ENCODE assay signal across 28 mouse cellular contexts in the genomic region with DNA sequence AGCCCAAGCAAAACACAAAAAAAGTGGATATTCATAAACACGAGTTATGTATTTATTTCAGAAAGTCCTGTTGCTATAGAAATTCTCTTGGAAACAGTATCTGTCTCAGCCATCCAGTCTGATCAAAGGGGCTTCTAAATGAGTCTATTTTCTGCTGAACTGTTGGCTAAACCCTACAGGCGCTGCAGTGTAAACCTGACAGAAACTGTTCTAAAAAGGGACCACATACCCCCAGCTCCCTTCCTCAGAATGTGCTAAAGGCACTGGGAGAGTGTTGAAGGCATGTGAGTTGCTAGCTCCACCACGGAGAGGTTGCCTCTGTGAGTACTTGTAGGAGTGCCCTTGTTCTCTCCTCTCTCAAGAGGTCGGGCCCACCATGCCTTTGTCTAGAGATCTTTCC. TPM values are rescaled to one million over a fixed set of nuclear protein-coding genes. Genes with fewer than 3 reads are reported as not detected.
A peak's percentile ranks its signal among the peaks of the same experiment; 100 is the strongest.
DNase-seq lines count a peak whose midpoint lies in the region; ATAC-seq and TF ChIP-seq lines count a peak whose summit lies in the region.
"Had no signal": no experiment of that assay in that cellular context is flagged by ENCODE, and none has a peak within 500 bp of the region (broad histone marks: within the 10 kb centered on the region; RNA-seq: fewer than 3 reads in every experiment).

No protein-coding gene starts in this region.

- DNase-seq in embryonic facial prominence, embryonic 10.5 days (ENCODE audit: low spot score): no peak
- DNase-seq in frontal cortex, postnatal 36 days (ENCODE audit: low spot score in 2 of 2): peak; percentile 23 to 32
- no peak for DNase-seq in frontal cortex, postnatal 25 days (ENCODE audit: low spot score in 2 of 2)
- DNase-seq in midbrain, postnatal 0 days (ENCODE audit: low spot score): no peak
- DNase-seq in telencephalon, adult 2 months (ENCODE audit: low read depth, low spot score): peak; percentile 64
- no peak for DNase-seq in T-cell, adult 2 months (ENCODE audit: low spot score)
- DNase-seq: adrenal gland, postnatal 14 days; cerebellum, adult 11-12 months; cerebellum, adult 9-11 months; gastrocnemius, postnatal 14 days; heart, postnatal 14 days; kidney, adult 2 months; kidney, postnatal 36 days; layer of hippocampus, postnatal 36 days; liver; lung, adult 2 months; lung, postnatal 10 days; spleen, adult 18-20 months; thymus, adult 18-20 months; thymus, postnatal 36 days had no signal

- no peaks in the 10 kb centered on the region for H3K9me3 ChIP-seq in embryonic facial prominence, embryonic 13.5 days
- H3K9me3 ChIP-seq in embryonic facial prominence, embryonic 10.5 days: no peaks in the 10 kb centered on the region
- H3K9me3 ChIP-seq in midbrain, postnatal 0 days (ENCODE audit: low read length): no peaks in the 10 kb centered on the region
- no peaks in the 10 kb centered on the region for H3K9me3 ChIP-seq in midbrain, embryonic 15.5 days
- H3K9me3 ChIP-seq: G1E; intestine, embryonic 15.5 days; neural tube, embryonic 13.5 days had no signal

- ATAC-seq in embryonic facial prominence, embryonic 13.5 days (ENCODE audit: insufficient number of reproducible peaks, insufficient read depth, low FRiP score, low TSS enrichment, low read depth): no peak
- ATAC-seq in midbrain, postnatal 0 days (ENCODE audit: low FRiP score): no peak
- ATAC-seq in midbrain, embryonic 15.5 days (replicated peaks): no peak
- ATAC-seq: hindbrain, postnatal 0 days; intestine, embryonic 15.5 days had no signal

- H3K27me3 ChIP-seq in embryonic facial prominence, embryonic 13.5 days: no peaks in the 10 kb centered on the region
- H3K27me3 ChIP-seq in embryonic facial prominence, embryonic 10.5 days (replicated peaks; ENCODE audit: low read depth, poor library complexity, severe bottlenecking): no peaks in the 10 kb centered on the region
- no peaks in the 10 kb centered on the region for H3K27me3 ChIP-seq in midbrain, postnatal 0 days (ENCODE audit: insufficient read depth, low read length)
- no peaks in the 10 kb centered on the region for H3K27me3 ChIP-seq in midbrain, embryonic 15.5 days (replicated peaks)
- H3K27me3 ChIP-seq: intestine, embryonic 15.5 days; neural tube, embryonic 13.5 days had no signal

- H3K4me1 ChIP-seq in embryonic facial prominence, embryonic 13.5 days: peaks cover 43% of the 10 kb centered on the region
- peaks cover 44% of the 10 kb centered on the region for H3K4me1 ChIP-seq in embryonic facial prominence, embryonic 10.5 days
- H3K4me1 ChIP-seq in midbrain, postnatal 0 days (ENCODE audit: insufficient read depth, low read length): peaks cover 11% of the 10 kb centered on the region; the same call in 1 of the 2 replicates
- H3K4me1 ChIP-seq in midbrain, embryonic 15.5 days: peaks cover 28% of the 10 kb centered on the region
- H3K4me1 ChIP-seq: intestine, embryonic 15.5 days had no signal

- no peak for TF ChIP-seq CTCF in midbrain, postnatal 0 days (IDR thresholded peaks at IDR 0.05)

- H3K9ac ChIP-seq in embryonic facial prominence, embryonic 13.5 days: no peak overlapping the region
- no peak overlapping the region for H3K9ac ChIP-seq in midbrain, postnatal 0 days (replicated peaks; ENCODE audit: low read length, poor library complexity, severe bottlenecking)
- no peak overlapping the region for H3K9ac ChIP-seq in midbrain, embryonic 15.5 days
- H3K9ac ChIP-seq: intestine, embryonic 15.5 days; liver, embryonic 14.5 days; neural tube, embryonic 13.5 days had no signal

- H3K27ac ChIP-seq in embryonic facial prominence, embryonic 13.5 days: peak overlapping the region; percentile 16; the same call in 1 of the 2 replicates
- no peak overlapping the region for H3K27ac ChIP-seq in embryonic facial prominence, embryonic 10.5 days (replicated peaks)
- H3K27ac ChIP-seq in midbrain, postnatal 0 days (ENCODE audit: low read depth, low read length): peak overlapping the region; percentile 1; the same call in 1 of the 2 replicates
- no peak overlapping the region for H3K27ac ChIP-seq in midbrain, embryonic 15.5 days
- H3K27ac ChIP-seq: hindbrain, postnatal 0 days; intestine, embryonic 15.5 days; liver, embryonic 14.5 days; macrophage; neural tube, embryonic 13.5 days had no signal

- H3K36me3 ChIP-seq in embryonic facial prominence, embryonic 13.5 days: no peaks in the 10 kb centered on the region
- H3K36me3 ChIP-seq in embryonic facial prominence, embryonic 10.5 days (replicated peaks): no peaks in the 10 kb centered on the region
- no peaks in the 10 kb centered on the region for H3K36me3 ChIP-seq in midbrain, postnatal 0 days (ENCODE audit: insufficient read depth, low read length)
- no peaks in the 10 kb centered on the region for H3K36me3 ChIP-seq in midbrain, embryonic 15.5 days (replicated peaks)
- H3K36me3 ChIP-seq: G1E; intestine, embryonic 15.5 days; neural tube, embryonic 13.5 days had no signal

- 52% methylated on average over 4 of the region's 4 CpGs for WGBS in embryonic facial prominence, embryonic 13.5 days
- WGBS in embryonic facial prominence, embryonic 10.5 days: 70% methylated on average over 4 of the region's 4 CpGs
- WGBS in midbrain, postnatal 0 days: 40% methylated on average over 4 of the region's 4 CpGs
- 61% methylated on average over 4 of the region's 4 CpGs for WGBS in midbrain, embryonic 15.5 days

- no peak overlapping the region for H3K4me2 ChIP-seq in embryonic facial prominence, embryonic 13.5 days
- no peak overlapping the region for H3K4me2 ChIP-seq in midbrain, postnatal 0 days (ENCODE audit: low read depth, low read length, poor library complexity, severe bottlenecking)
- H3K4me2 ChIP-seq in midbrain, embryonic 15.5 days: no peak overlapping the region
- H3K4me2 ChIP-seq: intestine, embryonic 15.5 days; neural tube, embryonic 13.5 days had no signal

- no peak overlapping the region for H3K4me3 ChIP-seq in embryonic facial prominence, embryonic 13.5 days
- H3K4me3 ChIP-seq in embryonic facial prominence, embryonic 10.5 days: no peak overlapping the region
- no peak overlapping the region for H3K4me3 ChIP-seq in midbrain, postnatal 0 days (ENCODE audit: low read depth, low read length)
- no peak overlapping the region for H3K4me3 ChIP-seq in midbrain, embryonic 15.5 days
- H3K4me3 ChIP-seq: intestine, embryonic 15.5 days; neural tube, embryonic 13.5 days had no signal

RNA-seq across cellular contexts. Expression of a gene that starts 19.7 kb away (rescaled TPM):
- polyA plus RNA-seq in embryonic facial prominence, embryonic 13.5 days (2015; fragmentation: Nextera tagmentation; extraction: Ambion mirVana): 15.1 and 16.5 TPM in 2 replicates
- polyA plus RNA-seq in embryonic facial prominence, embryonic 10.5 days (2016; fragmentation: Nextera tagmentation; extraction: Ambion mirVana): 11.0 and 11.1 TPM in 2 replicates
- total RNA-seq in midbrain, postnatal 0 days (2014; rRNA removed): 5.4 and 5.6 TPM in 2 replicates
- polyA plus RNA-seq in midbrain, postnatal 0 days (2015; fragmentation: Nextera tagmentation; extraction: Ambion mirVana): 1.8 and 2.0 TPM in 2 replicates
- 3.4 and 3.8 TPM in 2 replicates for polyA plus RNA-seq in midbrain, embryonic 15.5 days (2015; fragmentation: Nextera tagmentation; extraction: Ambion mirVana)

Comparison
In these comparisons a context has a peak if more than half of its experiments do, and no peak if none do; other contexts are left out.
1. H3K27ac ChIP-seq: peak in embryonic facial prominence, embryonic 13.5 days (single experiment) and midbrain, postnatal 0 days (single experiment); none in embryonic facial prominence, embryonic 10.5 days (single experiment) and midbrain, embryonic 15.5 days (single experiment).
2. DNase-seq: peak in frontal cortex, postnatal 36 days (2 of 2) and telencephalon, adult 2 months (single experiment); none in embryonic facial prominence, embryonic 10.5 days (single experiment), frontal cortex, postnatal 25 days (0 of 2), midbrain, postnatal 0 days (single experiment) and T-cell, adult 2 months (single experiment).